Mouse (Mus musculus) MEL (cell line): ENCODE measurements at regions not wholly inside any gene's neighbourhood (a gene's known extent, or its start where the extent isn't known, plus 50 kb on each side); places are given as distances from the start of the nearest gene placed in this dataset.

Source experiments
- DNase-seq: peaks from one replicate; pipeline ENCODE4 v3.0.0; 2011; ENCODE audit warnings: low read depth, low spot score
- H3K27ac ChIP-seq: 2 replicates; pipeline ENCODE4 v1.5.1; 2012; ENCODE audit warnings: low read depth, mild to moderate bottlenecking, control low read depth, low read length, moderate library complexity; ENCODE audit not compliant: control insufficient read depth
- H3K27me3 ChIP-seq, 2 experiments: fragments of 150-350 bp in 1 of 2; sonication (generic) in 1 of 2; 2 replicates each; pipeline ENCODE4 v1.6.1; 2012; ENCODE audit warnings: low read length in 2 of 2, mild to moderate bottlenecking in 2 of 2, improper control_type of control experiment in 1 of 2, moderate library complexity in 1 of 2; ENCODE audit not compliant: insufficient read depth in 2 of 2, control insufficient read depth in 1 of 2
- H3K36me3 ChIP-seq, 2 experiments: 2 replicates each; pipeline ENCODE4 v1.6.1; 2012 to 2014; ENCODE audit warnings: low read length in 2 of 2, improper control_type of control experiment in 1 of 2, inconsistent platforms in 1 of 2, mild to moderate bottlenecking in 1 of 2; ENCODE audit not compliant: insufficient read depth in 2 of 2, control insufficient read depth in 1 of 2
- H3K4me1 ChIP-seq, 2 experiments: fragments of 150-350 bp in 1 of 2; sonication (generic) in 1 of 2; 2 replicates each; pipeline ENCODE4 v1.6.1; 2012; ENCODE audit warnings: low read length in 2 of 2, improper control_type of control experiment in 1 of 2, mild to moderate bottlenecking in 1 of 2; ENCODE audit not compliant: insufficient read depth in 2 of 2, control insufficient read depth in 1 of 2
- H3K4me3 ChIP-seq, 2 experiments: fragments of 150-350 bp in 1 of 2; sonication (generic) in 1 of 2; 2 replicates each; pipeline ENCODE4 v1.5.1; 2012; ENCODE audit warnings: low read depth in 2 of 2, low read length in 2 of 2, mild to moderate bottlenecking in 2 of 2, moderate library complexity in 2 of 2, control low read depth in 1 of 2, improper control_type of control experiment in 1 of 2; ENCODE audit not compliant: control insufficient read depth in 1 of 2, insufficient read depth in 1 of 2
- H3K79me2 ChIP-seq: 2 replicates; pipeline ENCODE4 v1.6.1; 2012; ENCODE audit warnings: mild to moderate bottlenecking, low read length, moderate library complexity; ENCODE audit not compliant: control insufficient read depth, poor library complexity, insufficient read depth
- H3K9ac ChIP-seq: 2 replicates; pipeline ENCODE4 v1.6.1; 2012; ENCODE audit warnings: low read depth, mild to moderate bottlenecking, control low read depth, low read length, moderate library complexity; ENCODE audit not compliant: control insufficient read depth, poor library complexity, severe bottlenecking
- H3K9me3 ChIP-seq: fragments of 150-350 bp; sonication (generic); replicated peaks from 2 replicates; pipeline ENCODE4 v1.6.1; 2012; ENCODE audit warnings: mild to moderate bottlenecking, low read length, improper control_type of control experiment, moderate library complexity; ENCODE audit not compliant: insufficient read depth
- CHD1 ChIP-seq: IDR thresholded peaks from 2 replicates; pipeline ENCODE4 v1.6.1; 2012; ENCODE audit warnings: low read depth, mild to moderate bottlenecking, inconsistent platforms, low read length, improper control_type of control experiment
- CHD2 ChIP-seq: IDR thresholded peaks from 2 replicates; pipeline ENCODE4 v1.6.1; 2011; ENCODE audit warnings: low read length, improper control_type of control experiment
- CTCF ChIP-seq, 3 experiments: IDR thresholded peaks in 2 of 3; conservative IDR thresholded peaks in 1 of 3; 2 replicates each; pipeline ENCODE4 v1.5.1; 2011 to 2012; ENCODE audit warnings: low read length in 3 of 3, low read depth in 2 of 3, mild to moderate bottlenecking in 2 of 3, improper control_type of control experiment in 1 of 3, inconsistent platforms in 1 of 3, mixed read lengths in 1 of 3, moderate library complexity in 1 of 3; ENCODE audit not compliant: control insufficient read depth in 1 of 3, insufficient read depth in 1 of 3, poor library complexity in 1 of 3, severe bottlenecking in 1 of 3
- ETS1 ChIP-seq: IDR thresholded peaks from 2 replicates; pipeline ENCODE4 v1.6.1; 2012; ENCODE audit warnings: low read depth, mild to moderate bottlenecking, inconsistent platforms, low read length, improper control_type of control experiment, moderate library complexity
- GABPA ChIP-seq: IDR thresholded peaks from 2 replicates; pipeline ENCODE4 v1.6.1; 2012; ENCODE audit warnings: low read depth, mild to moderate bottlenecking, inconsistent platforms, low read length, improper control_type of control experiment, moderate library complexity
- GATA1 ChIP-seq: IDR thresholded peaks from 2 replicates; pipeline ENCODE4 v1.6.1; 2011; ENCODE audit warnings: low read depth, low read length, improper control_type of control experiment
- HCFC1 ChIP-seq: IDR thresholded peaks from 2 replicates; pipeline ENCODE4 v1.6.1; 2012; ENCODE audit warnings: low read depth, mild to moderate bottlenecking, inconsistent platforms, low read length, improper control_type of control experiment, moderate library complexity
- KAT2A ChIP-seq: conservative IDR thresholded peaks from 2 replicates; pipeline ENCODE4 v1.6.1; 2012; ENCODE audit warnings: low read depth, low read length, improper control_type of control experiment, inconsistent platforms
- MAFK ChIP-seq: IDR thresholded peaks from 2 replicates; pipeline ENCODE4 v1.6.1; 2011; ENCODE audit warnings: low read depth, mild to moderate bottlenecking, low read length, improper control_type of control experiment, borderline replicate concordance
- MEF2A ChIP-seq: IDR thresholded peaks from 2 replicates; pipeline ENCODE4 v1.6.1; 2014; ENCODE audit warnings: low read depth, mild to moderate bottlenecking, inconsistent platforms, low read length, improper control_type of control experiment; ENCODE audit not compliant: poor library complexity, insufficient replicate concordance, severe bottlenecking; ENCODE audit errors: extremely low read depth
- MXI1 ChIP-seq: IDR thresholded peaks from 2 replicates; pipeline ENCODE4 v1.6.1; 2011; ENCODE audit warnings: mild to moderate bottlenecking, low read depth, low read length, improper control_type of control experiment
- MYC ChIP-seq: IDR thresholded peaks from 2 replicates; pipeline ENCODE4 v1.6.1; 2011; ENCODE audit warnings: low read depth, mild to moderate bottlenecking, low read length, improper control_type of control experiment, moderate library complexity
- NELFE ChIP-seq: IDR thresholded peaks from 2 replicates; pipeline ENCODE4 v1.6.1; 2011; ENCODE audit warnings: low read depth, low read length, improper control_type of control experiment
- NRF1 ChIP-seq: IDR thresholded peaks from 2 replicates; pipeline ENCODE4 v1.6.1; 2014; ENCODE audit warnings: low read depth, mild to moderate bottlenecking, inconsistent platforms, low read length, improper control_type of control experiment, moderate library complexity; ENCODE audit not compliant: poor library complexity, insufficient read depth, severe bottlenecking
- POLR2A ChIP-seq, 2 experiments: IDR thresholded peaks; 2 replicates each; pipeline ENCODE4 v1.6.1; 2011 to 2012; ENCODE audit warnings: low read length in 2 of 2, mild to moderate bottlenecking in 2 of 2, control low read depth in 1 of 2, improper control_type of control experiment in 1 of 2, low read depth in 1 of 2, moderate library complexity in 1 of 2; ENCODE audit not compliant: control insufficient read depth in 1 of 2, insufficient read depth in 1 of 2, poor library complexity in 1 of 2
- POLR2AphosphoS5 ChIP-seq: IDR thresholded peaks from 2 replicates; pipeline ENCODE4 v1.6.1; 2012; ENCODE audit warnings: low read depth, borderline replicate concordance, mild to moderate bottlenecking, inconsistent platforms, low read length, moderate library complexity, mixed read lengths
- RAD21 ChIP-seq: IDR thresholded peaks from 2 replicates; pipeline ENCODE4 v1.6.1; 2011; ENCODE audit warnings: mild to moderate bottlenecking, low read depth, low read length, improper control_type of control experiment
- RCOR1 ChIP-seq: IDR thresholded peaks from 2 replicates; pipeline ENCODE4 v1.6.1; 2012; ENCODE audit warnings: low read depth, mild to moderate bottlenecking, inconsistent platforms, low read length, improper control_type of control experiment
- TAL1 ChIP-seq: IDR thresholded peaks from 2 replicates; pipeline ENCODE4 v1.6.1; 2012; ENCODE audit warnings: mild to moderate bottlenecking, inconsistent platforms, low read length, moderate library complexity, mixed read lengths
- TCF12 ChIP-seq: IDR thresholded peaks from 2 replicates; pipeline ENCODE4 v1.6.1; 2014; ENCODE audit warnings: low read depth, mild to moderate bottlenecking, inconsistent platforms, low read length, improper control_type of control experiment, moderate library complexity
- UBTF ChIP-seq: IDR thresholded peaks from 2 replicates; pipeline ENCODE4 v1.6.1; 2012; ENCODE audit warnings: low read depth, mild to moderate bottlenecking, inconsistent platforms, low read length, improper control_type of control experiment, moderate library complexity, borderline replicate concordance; ENCODE audit not compliant: insufficient read depth
- USF1 ChIP-seq: IDR thresholded peaks from 2 replicates; pipeline ENCODE4 v1.6.1; 2014; ENCODE audit warnings: low read depth, mild to moderate bottlenecking, inconsistent platforms, low read length, improper control_type of control experiment, moderate library complexity
- ZC3H11A ChIP-seq: IDR thresholded peaks from 2 replicates; pipeline ENCODE4 v1.6.1; 2012; ENCODE audit warnings: low read depth, mild to moderate bottlenecking, inconsistent platforms, low read length, improper control_type of control experiment
- ZMIZ1 ChIP-seq: IDR thresholded peaks from 2 replicates; pipeline ENCODE4 v1.6.1; 2012; ENCODE audit warnings: low read depth, mild to moderate bottlenecking, inconsistent platforms, low read length, improper control_type of control experiment, moderate library complexity
- ZNF384 ChIP-seq: IDR thresholded peaks from 2 replicates; pipeline ENCODE4 v1.6.1; 2012; ENCODE audit warnings: low read depth, mild to moderate bottlenecking, inconsistent platforms, low read length, improper control_type of control experiment

DNA sequence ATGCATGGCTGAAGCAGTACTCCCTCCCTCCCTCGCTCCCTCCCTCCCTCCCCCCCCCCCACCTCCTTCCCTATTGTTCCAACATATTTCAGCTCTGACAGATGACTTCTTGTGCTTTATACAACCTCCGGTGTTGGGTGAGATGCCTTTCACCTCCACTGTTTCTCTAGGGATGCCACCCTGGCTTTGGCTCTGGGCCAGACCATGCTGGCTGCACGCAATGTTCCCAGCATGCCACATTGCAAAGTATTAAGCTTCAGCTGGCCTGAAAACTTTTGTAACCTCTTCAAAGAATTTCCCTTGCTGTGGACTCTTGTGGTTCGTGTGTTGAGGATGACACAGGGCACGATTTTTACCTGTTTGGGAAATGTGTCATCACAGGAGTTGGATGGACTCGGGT, 107.1 kb upstream of the Cd180 start:
- no peak for DNase-seq
- Histone ChIP-seq H3K4me1 (no peaks in the 10 kb centered on the region), H3K9me3 (no peaks in the 10 kb centered on the region), H3K27ac (no peak overlapping the region), H3K9ac (no peak overlapping the region), H3K36me3 (no peaks in the 10 kb centered on the region), H3K4me3 (no peak overlapping the region), H3K79me2 (no peaks in the 10 kb centered on the region), H3K27me3 (peaks cover 0 to 1% of the 10 kb centered on the region in 2 experiments; a peak in 1 of 4 replicates)
- TF ChIP-seq CHD2 (no peak), POLR2AphosphoS5 (no peak), MXI1 (no peak), MEF2A (no peak), KAT2A (no peak), ZMIZ1 (no peak), ZNF384 (no peak)

DNA sequence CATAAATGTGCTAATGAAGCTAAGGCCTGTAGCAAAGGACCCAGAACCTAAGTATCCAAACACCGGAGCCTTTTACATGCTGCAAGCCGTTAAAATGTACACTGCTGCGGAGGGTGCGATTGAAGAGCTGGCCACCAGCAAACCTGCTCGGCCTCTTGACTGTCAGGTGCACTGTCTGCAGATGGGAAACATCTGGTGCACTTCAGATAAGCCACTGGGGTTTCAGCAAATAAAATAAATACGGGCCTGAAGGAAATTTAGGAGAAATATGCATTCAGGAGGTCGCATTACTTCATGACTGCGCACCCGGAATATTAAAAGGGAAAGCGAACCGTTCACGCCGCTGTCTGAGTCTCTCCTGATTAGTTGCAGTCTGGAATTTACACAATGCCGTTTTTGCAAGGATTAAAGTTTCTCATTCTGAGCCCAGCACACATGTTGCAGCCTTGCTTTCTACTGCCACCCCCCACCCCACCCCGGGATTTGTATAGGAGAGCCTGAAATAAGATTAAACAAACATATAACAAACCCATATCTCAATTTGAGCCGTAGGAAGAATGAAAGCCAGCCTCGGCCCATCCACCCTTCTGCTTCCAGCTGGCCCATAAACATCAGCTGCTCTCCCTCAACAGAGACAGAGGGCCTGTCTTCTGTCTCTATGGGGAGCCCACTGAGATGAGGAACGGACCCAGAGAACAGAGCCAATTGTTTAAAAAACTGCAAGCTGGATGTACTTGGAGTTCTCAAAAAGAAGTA, 103.5 kb upstream of the Cd180 start:
- Histone ChIP-seq H3K36me3 (no peaks in the 10 kb centered on the region), H3K27me3 (peaks cover 0 to 1% of the 10 kb centered on the region in 2 experiments; a peak in 1 of 4 replicates), H3K4me1 (0 out of 4 replicates have a peak, but pooled peaks cover 0 to 7% of the 10 kb centered on the region in 2 experiments), H3K4me3 (no peak overlapping the region), H3K9ac (no peak overlapping the region), H3K79me2 (no peaks in the 10 kb centered on the region), H3K9me3 (no peaks in the 10 kb centered on the region), H3K27ac (no peak overlapping the region)
- TF ChIP-seq TCF12 = no peak
- no peak for TF ChIP-seq POLR2A (IDR thresholded peaks at IDR 0.05; ENCODE audit: control insufficient read depth in 1 of 2, insufficient read depth in 1 of 2, low read depth in 1 of 2, low read length in 2 of 2, poor library complexity in 1 of 2)
- TF ChIP-seq UBTF = no peak
- no peak for TF ChIP-seq ETS1
- no peak for TF ChIP-seq GABPA
- no peak for TF ChIP-seq CHD1
- TF ChIP-seq ZC3H11A = no peak
- TF ChIP-seq RCOR1 = no peak
- no peak for TF ChIP-seq CTCF (IDR thresholded peaks at IDR 0.05 in 2 of 3, conservative IDR thresholded peaks at IDR 0.05 in 1 of 3; ENCODE audit: control insufficient read depth in 1 of 3, insufficient read depth in 1 of 3, low read depth in 2 of 3, low read length in 3 of 3, poor library complexity in 1 of 3, severe bottlenecking in 1 of 3)
- no peak for TF ChIP-seq GATA1
- no peak for TF ChIP-seq USF1
- TF ChIP-seq MYC = no peak
- TF ChIP-seq NELFE = no peak
- TF ChIP-seq TAL1 = no peak
- no peak for TF ChIP-seq MXI1
- TF ChIP-seq HCFC1 = no peak
- TF ChIP-seq RAD21 = no peak
- TF ChIP-seq NRF1 = no peak
- TF ChIP-seq MAFK = no peak
- no peak for DNase-seq
